Mouse (Mus musculus) hindbrain, embryonic 16.5 days (tissue): ENCODE measurements at regions not wholly inside any gene's neighbourhood (a gene's known extent, or its start where the extent isn't known, plus 50 kb on each side); places are given as distances from the start of the nearest gene placed in this dataset.

Experiments used
- ATAC-seq: fragments of 200-750 bp; cut with Nextera tagmentation; 2 replicates; pipeline ENCODE4 v1.8.0; 2017; ENCODE audit warnings: moderate TSS enrichment, moderate library complexity
- H3K27ac ChIP-seq: fragments of 300-500 bp; sonication (generic); 2 replicates; pipeline ENCODE4 v1.5.1; 2014; ENCODE audit warnings: low read depth, mild to moderate bottlenecking, control low read depth, low read length, moderate library complexity
- H3K27me3 ChIP-seq: fragments of 300-500 bp; sonication (generic); replicated peaks from 2 replicates; pipeline ENCODE4 v1.6.1; 2014; ENCODE audit warnings: low read length; ENCODE audit not compliant: control insufficient read depth, insufficient read depth
- H3K36me3 ChIP-seq: fragments of 300-500 bp; sonication (generic); 2 replicates; pipeline ENCODE4 v1.6.1; 2014; ENCODE audit warnings: mild to moderate bottlenecking, low read length, moderate library complexity, mixed read lengths; ENCODE audit not compliant: control insufficient read depth, insufficient read depth
- H3K4me1 ChIP-seq: fragments of 300-500 bp; sonication (generic); 2 replicates; pipeline ENCODE4 v1.6.1; 2014; ENCODE audit warnings: low read depth, low read length; ENCODE audit not compliant: control insufficient read depth, insufficient read depth
- H3K4me2 ChIP-seq: fragments of 300-500 bp; sonication (generic); 2 replicates; pipeline ENCODE4 v1.6.1; 2014; ENCODE audit warnings: mild to moderate bottlenecking, low read length, control low read depth, moderate library complexity
- H3K4me3 ChIP-seq: fragments of 300-500 bp; sonication (generic); 2 replicates; pipeline ENCODE4 v1.5.1; 2014; ENCODE audit warnings: mild to moderate bottlenecking, low read length, control low read depth, moderate library complexity
- H3K9ac ChIP-seq: fragments of 300-500 bp; sonication (generic); 2 replicates; pipeline ENCODE4 v1.6.1; 2014; ENCODE audit warnings: low read depth, mild to moderate bottlenecking, control low read depth, low read length, moderate library complexity
- H3K9me3 ChIP-seq: fragments of 300-500 bp; sonication (generic); 2 replicates; pipeline ENCODE4 v1.6.1; 2014; ENCODE audit warnings: mild to moderate bottlenecking, low read length, moderate library complexity; ENCODE audit not compliant: control insufficient read depth
- WGBS: fragments of 180-500 bp; shearing (Covaris S2); extraction: QIAGEN DNeasy Blood & Tissue Kit; methylation state at CpG from one replicate; pipeline ENCODE4 v1.1.7; 2014; 5-methylcytosine and 5-hydroxymethylcytosine counted together

- WGBS = 65% methylated on average over 7 of the region's 7 CpGs
- Histone ChIP-seq H3K4me2 (no peak overlapping the region), H3K27ac (no peak overlapping the region), H3K27me3 (no peaks in the 10 kb centered on the region), H3K4me3 (no peak overlapping the region), H3K4me1 (no peaks in the 10 kb centered on the region), H3K9ac (no peak overlapping the region), H3K36me3 (no peaks in the 10 kb centered on the region), H3K9me3 (no peaks in the 10 kb centered on the region)
- ATAC-seq = no peak; the same call in 1 of the 2 replicates
Measured at GRCm38 (mm10) chr8:18268301-18268700, 709.8 kb downstream of the Defb40 start.

DNA sequence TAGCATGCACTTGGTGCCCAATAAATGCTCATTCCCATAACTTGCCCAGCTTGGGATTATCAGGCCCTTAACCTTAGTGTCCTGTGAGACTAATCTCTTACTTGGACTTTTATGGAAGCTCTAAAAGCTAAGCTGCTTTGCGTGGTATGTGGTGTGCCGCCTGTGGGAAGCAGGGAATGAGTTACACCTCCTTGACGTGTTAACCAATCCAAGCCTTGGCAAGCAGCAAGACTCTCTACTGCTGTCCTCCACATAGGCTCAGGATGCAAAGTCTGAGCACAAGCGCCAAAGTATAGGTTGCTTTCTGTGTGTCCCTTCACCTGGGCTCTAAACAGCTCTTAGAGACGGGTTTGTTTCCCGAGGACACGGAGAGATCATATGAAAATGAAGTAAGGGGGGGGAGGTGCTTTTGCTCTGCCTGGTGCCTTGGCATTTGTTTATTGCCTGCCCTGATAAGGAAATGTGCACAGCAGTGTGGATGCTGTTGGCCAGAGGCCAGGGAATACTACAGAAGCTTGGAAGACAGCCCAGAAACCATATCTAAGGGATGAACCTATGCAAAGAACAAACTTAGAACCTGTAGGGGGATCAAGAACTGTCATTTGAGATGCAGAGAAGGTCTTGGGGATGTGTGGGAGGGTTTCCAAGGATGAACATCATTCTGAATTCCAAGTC lies 719.6 kb downstream of the Defb40 start:
- Histone ChIP-seq H3K27me3 (no peaks in the 10 kb centered on the region), H3K9ac (no peak overlapping the region)

DNA sequence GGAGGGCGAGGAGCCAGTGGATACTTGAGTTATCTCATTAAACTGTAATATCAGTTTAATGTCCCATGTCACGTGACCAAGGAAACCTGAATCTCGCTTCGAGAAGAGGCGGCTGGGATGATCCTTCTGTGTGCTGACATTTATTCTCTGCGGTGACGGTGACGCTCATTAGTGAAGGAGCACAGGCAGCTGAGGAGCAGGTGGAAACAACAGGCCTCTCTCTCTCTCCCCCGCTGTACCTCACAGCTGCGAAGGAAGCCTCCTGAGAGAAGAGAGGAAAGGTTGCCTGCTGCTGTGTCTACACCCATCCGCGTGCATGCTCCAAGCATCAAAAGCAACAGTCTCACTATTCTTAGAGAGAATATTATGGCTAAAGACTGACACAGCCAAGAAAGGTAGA lies 731.8 kb downstream of the Defb40 start:
- Histone ChIP-seq H3K36me3 (no peaks in the 10 kb centered on the region), H3K27ac (no peak overlapping the region), H3K4me2 (no peak overlapping the region), H3K4me1 (no peaks in the 10 kb centered on the region), H3K4me3 (no peak overlapping the region), H3K9me3 (no peaks in the 10 kb centered on the region), H3K9ac (no peak overlapping the region), H3K27me3 (no peaks in the 10 kb centered on the region)
- 62% methylated on average over 12 of the region's 12 CpGs for WGBS
- ATAC-seq = no peak

More for the DNA sequence above, 719.6 kb downstream of the Defb40 start:
- no peak overlapping the region for H3K4me3 ChIP-seq
- no peaks in the 10 kb centered on the region for H3K36me3 ChIP-seq
- no peak for ATAC-seq
- H3K9me3 ChIP-seq = no peaks in the 10 kb centered on the region
- WGBS = 80% methylated on average over 7 of the region's 7 CpGs
- no peaks in the 10 kb centered on the region for H3K4me1 ChIP-seq
- no peak overlapping the region for H3K4me2 ChIP-seq
- no peak overlapping the region for H3K27ac ChIP-seq

GRCm38 (mm10) chr8:18217599-18217998 lies 760.5 kb downstream of the Defb40 start:
- Histone ChIP-seq H3K4me2 (no peak overlapping the region), H3K9me3 (no peaks in the 10 kb centered on the region), H3K4me1 (no peaks in the 10 kb centered on the region), H3K9ac (no peak overlapping the region), H3K4me3 (no peak overlapping the region), H3K27me3 (no peaks in the 10 kb centered on the region), H3K36me3 (no peaks in the 10 kb centered on the region), H3K27ac (no peak overlapping the region)
- 58% methylated on average over 2 of the region's 2 CpGs for WGBS
- no peak for ATAC-seq

DNA sequence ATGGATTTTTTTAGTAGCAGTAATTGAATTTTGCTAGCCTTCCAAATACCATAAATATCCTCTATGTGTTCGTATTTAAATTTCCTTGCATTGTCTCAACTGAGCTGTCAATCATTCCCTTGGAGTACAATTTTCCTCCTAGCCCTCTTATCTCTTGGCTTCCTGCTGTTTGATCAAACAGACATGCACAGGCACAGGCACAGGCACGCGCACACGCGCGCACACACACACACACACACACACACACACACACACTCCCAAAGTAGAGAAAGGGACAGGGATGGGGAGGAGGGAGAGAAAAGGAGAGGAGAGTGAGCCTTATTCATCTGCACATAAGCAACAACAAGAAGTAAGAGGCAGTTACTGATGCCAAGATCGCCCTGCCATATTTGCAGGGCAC lies 760.9 kb downstream of the Defb40 start:
- Histone ChIP-seq H3K4me2 (no peak overlapping the region), H3K27me3 (no peaks in the 10 kb centered on the region), H3K36me3 (no peaks in the 10 kb centered on the region), H3K9ac (no peak overlapping the region), H3K27ac (no peak overlapping the region), H3K4me1 (no peaks in the 10 kb centered on the region), H3K9me3 (no peaks in the 10 kb centered on the region), H3K4me3 (no peak overlapping the region)
- ATAC-seq = no peak
- WGBS = 76% methylated on average over 7 of the region's 7 CpGs

DNA sequence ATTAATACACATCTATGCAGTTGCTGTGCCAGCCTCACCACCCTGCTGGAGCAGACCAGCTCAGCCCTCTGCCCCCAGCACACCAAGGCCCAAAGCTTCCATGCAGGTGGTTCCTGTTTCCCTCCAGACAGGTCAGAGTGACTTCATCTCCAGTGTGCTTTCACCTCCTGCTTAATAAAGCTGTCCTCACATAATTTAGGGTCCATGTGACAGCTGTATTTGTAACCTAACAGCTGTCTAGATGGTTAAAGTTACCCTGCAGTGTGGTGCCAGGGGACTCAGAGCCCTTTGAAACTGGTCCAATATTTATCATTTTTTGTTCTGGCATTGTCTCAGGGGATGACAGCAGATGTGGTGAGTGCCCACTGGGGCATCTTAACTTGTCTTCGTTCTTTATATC lies 761.5 kb downstream of the Defb40 start:
- H3K27me3 ChIP-seq = no peaks in the 10 kb centered on the region
- H3K9me3 ChIP-seq = no peaks in the 10 kb centered on the region
- H3K36me3 ChIP-seq = no peaks in the 10 kb centered on the region
- H3K27ac ChIP-seq = no peak overlapping the region
- H3K4me3 ChIP-seq = no peak overlapping the region
- no peak overlapping the region for H3K9ac ChIP-seq
- WGBS = 62% methylated on average over 1 of the region's 1 CpGs
- no peaks in the 10 kb centered on the region for H3K4me1 ChIP-seq
- no peak overlapping the region for H3K4me2 ChIP-seq
- ATAC-seq = no peak

- Histone ChIP-seq H3K4me2 (no peak overlapping the region), H3K4me3 (no peak overlapping the region), H3K9me3 (no peaks in the 10 kb centered on the region), H3K9ac (no peak overlapping the region), H3K36me3 (no peaks in the 10 kb centered on the region), H3K27me3 (no peaks in the 10 kb centered on the region), H3K27ac (no peak overlapping the region), H3K4me1 (no peaks in the 10 kb centered on the region)
- WGBS = 93% methylated on average over 1 of the region's 1 CpGs
- ATAC-seq = no peak
Measured at GRCm38 (mm10) chr8:18210067-18210466, 768.0 kb downstream of the Defb40 start.

DNA sequence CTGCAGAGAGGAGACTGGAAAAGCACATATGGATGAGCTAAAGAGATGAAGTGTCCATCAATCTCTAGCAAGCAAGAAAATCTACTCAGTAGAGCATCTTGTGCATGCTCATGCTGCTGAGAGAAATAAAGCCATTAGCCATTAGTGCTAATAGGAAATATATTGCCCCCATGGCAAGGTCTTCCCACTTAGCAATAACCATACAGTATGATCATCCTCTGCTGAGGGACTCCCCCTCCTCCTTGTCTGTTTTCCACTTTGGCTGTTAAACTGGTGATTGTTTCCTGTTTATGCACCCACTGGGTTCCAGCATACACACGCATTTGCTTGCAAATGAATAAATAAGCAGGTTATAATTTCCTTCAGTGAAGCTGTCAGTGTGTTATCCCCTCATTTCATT lies 769.4 kb downstream of the Defb40 start:
- Histone ChIP-seq H3K4me2 (no peak overlapping the region), H3K4me3 (no peak overlapping the region), H3K36me3 (no peaks in the 10 kb centered on the region), H3K27me3 (no peaks in the 10 kb centered on the region), H3K9ac (no peak overlapping the region), H3K27ac (no peak overlapping the region), H3K9me3 (no peaks in the 10 kb centered on the region), H3K4me1 (no peaks in the 10 kb centered on the region)
- 58% methylated on average over 1 of the region's 1 CpGs for WGBS
- ATAC-seq = peak; percentile 24; the same call in 1 of the 2 replicates

GRCm38 (mm10) chr8:18187486-18187885 lies 790.6 kb downstream of the Defb40 start:
- no peak overlapping the region for H3K9ac ChIP-seq
- no peaks in the 10 kb centered on the region for H3K36me3 ChIP-seq
- H3K4me2 ChIP-seq = no peak overlapping the region
- no peak overlapping the region for H3K27ac ChIP-seq
- H3K27me3 ChIP-seq = no peaks in the 10 kb centered on the region
- no peak for ATAC-seq
- no peak overlapping the region for H3K4me3 ChIP-seq
- H3K4me1 ChIP-seq = no peaks in the 10 kb centered on the region
- no peaks in the 10 kb centered on the region for H3K9me3 ChIP-seq
